Mouse (Mus musculus) hindbrain, embryonic 14.5 days (tissue): Measurements from ENCODE around the gene Ankrd10. TPM values are rescaled to one million over a fixed set of nuclear protein-coding genes. Genes with fewer than 3 reads are reported as not detected.

Experiments
- ATAC-seq: fragments of 200-750 bp; cut with Nextera tagmentation; 2 replicates; pipeline ENCODE4 v1.8.0; 2017; ENCODE audit warnings: moderate number of reproducible peaks, mild to moderate bottlenecking, moderate TSS enrichment, moderate library complexity; ENCODE audit not compliant: low FRiP score
- DNase-seq: peaks from one replicate; pipeline ENCODE4 v3.0.0-alpha.2; 2015; ENCODE audit warnings: low spot score
- H3K27ac ChIP-seq: fragments of 300-500 bp; sonication (generic); 2 replicates; pipeline ENCODE4 v1.5.1; 2014; ENCODE audit warnings: mild to moderate bottlenecking, moderate library complexity
- H3K27me3 ChIP-seq: fragments of 300-500 bp; sonication (generic); 2 replicates; pipeline ENCODE4 v1.6.1; 2014; ENCODE audit warnings: mild to moderate bottlenecking, low read length, mixed read lengths; ENCODE audit not compliant: control insufficient read depth, insufficient read depth
- H3K36me3 ChIP-seq: fragments of 300-500 bp; sonication (generic); replicated peaks from 2 replicates; pipeline ENCODE4 v1.6.1; 2014; ENCODE audit not compliant: control insufficient read depth, insufficient read depth
- H3K4me1 ChIP-seq: fragments of 300-500 bp; sonication (generic); replicated peaks from 2 replicates; pipeline ENCODE4 v1.6.1; 2014; ENCODE audit warnings: antibody characterized with exemption, low read length, mixed read lengths; ENCODE audit not compliant: control insufficient read depth, insufficient read depth
- H3K4me2 ChIP-seq: fragments of 300-500 bp; sonication (generic); replicated peaks from 2 replicates; pipeline ENCODE4 v1.6.1; 2014; ENCODE audit warnings: mild to moderate bottlenecking, moderate library complexity
- H3K4me3 ChIP-seq: fragments of 300-500 bp; sonication (generic); replicated peaks from 2 replicates; pipeline ENCODE4 v1.5.1; 2014; ENCODE audit warnings: mild to moderate bottlenecking, low read length
- H3K9ac ChIP-seq: fragments of 300-500 bp; sonication (generic); 2 replicates; pipeline ENCODE4 v1.6.1; 2014
- H3K9me3 ChIP-seq: fragments of 300-500 bp; sonication (generic); 2 replicates; pipeline ENCODE4 v1.6.1; 2016; ENCODE audit warnings: low read length; ENCODE audit not compliant: control insufficient read depth
- WGBS: fragments of 180-500 bp; shearing (Covaris S2); extraction: QIAGEN DNeasy Blood & Tissue Kit; methylation state at CpG from one replicate; pipeline ENCODE4 v1.1.7; 2014; 5-methylcytosine and 5-hydroxymethylcytosine counted together
- polyA plus RNA-seq: library from polyadenylated mRNA; unstranded; fragments of >200 nt; fragmentation: Nextera tagmentation; extraction: Ambion mirVana; gene quantifications from 2 replicates; pipeline ENCODE4 v1.2.1, GENCODE M21; 2014

Gene Ankrd10
- polyA plus RNA-seq, 1 experiment from 2014 or later = 84.6 TPM

- ATAC-seq (peak; percentile 28), DNase-seq (peak; percentile 60)
- Histone ChIP-seq H3K9me3 (0 out of 2 replicates have a peak, but pooled peaks cover 2% of the 10 kb centered on the region), H3K4me2 (peak overlapping the region; percentile 62), H3K27me3 (no peaks in the 10 kb centered on the region), H3K27ac (peak overlapping the region; percentile 99), H3K4me3 (peak overlapping the region; percentile 100), H3K4me1 (peaks cover 29% of the 10 kb centered on the region), H3K9ac (peak overlapping the region; percentile 97), H3K36me3 (peaks cover 12% of the 10 kb centered on the region)
- 4% methylated on average over 30 of the region's 30 CpGs for WGBS
These were observed 934 bp upstream of the Ankrd10 start for GRCm38 (mm10) chr8:11636324-11637057.

GRCm38 (mm10) chr8:11635012-11635577 is 462 bp downstream of the Ankrd10 start:
- Histone ChIP-seq H3K4me3 (peak overlapping the region; percentile 100), H3K27me3 (no peaks in the 10 kb centered on the region), H3K9ac (peak overlapping the region; percentile 97), H3K4me1 (peaks cover 29% of the 10 kb centered on the region), H3K9me3 (no peaks in the 10 kb centered on the region), H3K36me3 (peaks cover 25% of the 10 kb centered on the region), H3K4me2 (peak overlapping the region; percentile 62), H3K27ac (peak overlapping the region; percentile 99)
- DNase-seq (peak; percentile 95), ATAC-seq (peak; percentile 86)
- WGBS = under 1% methylated on average over 50 of the region's 70 CpGs

GRCm38 (mm10) chr8:11634331-11635011 is 1.1 kb downstream of the Ankrd10 start:
- peak overlapping the region; percentile 99 for H3K27ac ChIP-seq
- ATAC-seq (peak; percentile 2; the same call in 1 of the 2 replicates), DNase-seq (no peak)
- H3K36me3 ChIP-seq = peaks cover 31% of the 10 kb centered on the region
- H3K4me3 ChIP-seq = peak overlapping the region; percentile 100
- no peaks in the 10 kb centered on the region for H3K9me3 ChIP-seq
- peak overlapping the region; percentile 97 for H3K9ac ChIP-seq
- no peaks in the 10 kb centered on the region for H3K27me3 ChIP-seq
- H3K4me1 ChIP-seq = peaks cover 29% of the 10 kb centered on the region
- WGBS = under 1% methylated on average over 39 of the region's 39 CpGs
- H3K4me2 ChIP-seq = peak overlapping the region; percentile 62

GRCm38 (mm10) chr8:11633414-11633813 is 2.1 kb downstream of the Ankrd10 start:
- Histone ChIP-seq H3K4me2 (peak overlapping the region; percentile 62), H3K27ac (no peak overlapping the region), H3K4me3 (peak overlapping the region; percentile 100), H3K36me3 (peaks cover 42% of the 10 kb centered on the region), H3K4me1 (peaks cover 29% of the 10 kb centered on the region), H3K9me3 (no peaks in the 10 kb centered on the region), H3K9ac (peak overlapping the region; percentile 97; the same call in 1 of the 2 replicates), H3K27me3 (no peaks in the 10 kb centered on the region)
- 69% methylated on average over 7 of the region's 7 CpGs for WGBS
- DNase-seq (no peak), ATAC-seq (no peak)

GRCm38 (mm10) chr8:11632406-11632805 is 3.2 kb downstream of the Ankrd10 start:
- Histone ChIP-seq H3K9me3 (no peaks in the 10 kb centered on the region), H3K36me3 (peaks cover 50% of the 10 kb centered on the region), H3K9ac (peak overlapping the region; percentile 97; the same call in 1 of the 2 replicates), H3K27ac (no peak overlapping the region), H3K4me1 (peaks cover 29% of the 10 kb centered on the region), H3K27me3 (no peaks in the 10 kb centered on the region), H3K4me3 (no peak overlapping the region), H3K4me2 (peak overlapping the region; percentile 62; the same call in 1 of the 2 replicates)
- no peak for ATAC-seq
- DNase-seq = no peak
- 23% methylated on average over 2 of the region's 2 CpGs for WGBS

- H3K27ac ChIP-seq = no peak overlapping the region
- no peaks in the 10 kb centered on the region for H3K27me3 ChIP-seq
- ATAC-seq (no peak), DNase-seq (no peak)
- no peak overlapping the region for H3K4me2 ChIP-seq
- H3K4me3 ChIP-seq = no peak overlapping the region
- no peaks in the 10 kb centered on the region for H3K9me3 ChIP-seq
- no peak overlapping the region for H3K9ac ChIP-seq
- WGBS = 86% methylated on average over 5 of the region's 5 CpGs
- peaks cover 19% of the 10 kb centered on the region for H3K4me1 ChIP-seq
- H3K36me3 ChIP-seq = peaks cover 74% of the 10 kb centered on the region
These were observed 6.4 kb downstream of the Ankrd10 start for GRCm38 (mm10) chr8:11629206-11629605.

- DNase-seq (no peak), ATAC-seq (no peak)
- no peaks in the 10 kb centered on the region for H3K27me3 ChIP-seq
- H3K4me2 ChIP-seq = no peak overlapping the region
- peaks cover 13% of the 10 kb centered on the region for H3K4me1 ChIP-seq
- H3K9ac ChIP-seq = no peak overlapping the region
- H3K4me3 ChIP-seq = no peak overlapping the region
- no peak overlapping the region for H3K27ac ChIP-seq
- WGBS = 83% methylated on average over 7 of the region's 7 CpGs
- H3K36me3 ChIP-seq = peaks cover 74% of the 10 kb centered on the region
- H3K9me3 ChIP-seq = no peaks in the 10 kb centered on the region
These were observed 6.9 kb downstream of the Ankrd10 start for GRCm38 (mm10) chr8:11628506-11629132.

- Histone ChIP-seq H3K9me3 (no peaks in the 10 kb centered on the region), H3K4me2 (no peak overlapping the region), H3K27me3 (no peaks in the 10 kb centered on the region), H3K9ac (no peak overlapping the region), H3K27ac (no peak overlapping the region), H3K36me3 (peaks cover 74% of the 10 kb centered on the region), H3K4me1 (peaks cover 4% of the 10 kb centered on the region), H3K4me3 (no peak overlapping the region)
- no peak for ATAC-seq
- WGBS = 85% methylated on average over 9 of the region's 9 CpGs
- DNase-seq = no peak
These were observed 7.8 kb downstream of the Ankrd10 start for GRCm38 (mm10) chr8:11627717-11628116.

- no peak overlapping the region for H3K9ac ChIP-seq
- no peak overlapping the region for H3K27ac ChIP-seq
- H3K9me3 ChIP-seq = no peaks in the 10 kb centered on the region
- no peak overlapping the region for H3K4me2 ChIP-seq
- ATAC-seq (no peak), DNase-seq (no peak)
- no peaks in the 10 kb centered on the region for H3K4me1 ChIP-seq
- WGBS = 95% methylated on average over 4 of the region's 4 CpGs
- no peaks in the 10 kb centered on the region for H3K27me3 ChIP-seq
- no peak overlapping the region for H3K4me3 ChIP-seq
- peaks cover 66% of the 10 kb centered on the region for H3K36me3 ChIP-seq
These were observed 10.5 kb downstream of the Ankrd10 start for GRCm38 (mm10) chr8:11625084-11625483.
